Mouse (Mus musculus) frontal cortex, adult 2 months (tissue): ENCODE results near the gene Nsmce3. TPM values are rescaled to one million over a fixed set of nuclear protein-coding genes. Genes with fewer than 3 reads are reported as not detected.

Source experiments
- DNase-seq, 2 experiments: peaks; one replicate each; pipeline ENCODE4 v3.0.0; 2022; ENCODE audit warnings: low spot score in 1 of 2; ENCODE audit errors: extremely low spot score in 1 of 2
- polyA plus RNA-seq: library from polyadenylated mRNA; depleted of rRNA; stranded (reverse); fragments of >200 nt; gene quantifications from 2 replicates; pipeline ENCODE4 v1.2.3, GENCODE M21; 2012; rRNA removed

The Nsmce3 gene
- 7.0 and 7.5 TPM in 2 replicates for polyA plus RNA-seq

GRCm38 (mm10) chr7:64872743-64873241 lies at the start of gene Nsmce3:
Gene Nsmce3 (minus strand): TSS chr7:64872997.
- DNase-seq, result peak; percentile 91 to 98

GRCm38 (mm10) chr7:64921189-64921588 lies 48.4 kb upstream of the Nsmce3 start:
- DNase-seq, result no peak

- no peak for DNase-seq
These were observed 47.9 kb upstream of the Nsmce3 start for GRCm38 (mm10) chr7:64920735-64921134.

GRCm38 (mm10) chr7:64916654-64917053 lies 43.9 kb upstream of the Nsmce3 start:
- no peak for DNase-seq

GRCm38 (mm10) chr7:64915121-64915520 lies 42.3 kb upstream of the Nsmce3 start:
- DNase-seq, result peak in 1 of 2 experiments; percentile 39

- peak in 1 of 2 experiments; percentile 26 for DNase-seq
These were observed 39.1 kb upstream of the Nsmce3 start for GRCm38 (mm10) chr7:64911945-64912344.

- no peak for DNase-seq
These were observed 37.4 kb upstream of the Nsmce3 start for GRCm38 (mm10) chr7:64910208-64910607.

GRCm38 (mm10) chr7:64906955-64907354 lies 34.2 kb upstream of the Nsmce3 start:
- no peak for DNase-seq

- no peak for DNase-seq
These were observed 32.7 kb upstream of the Nsmce3 start for GRCm38 (mm10) chr7:64905506-64905905.

- no peak for DNase-seq
These were observed 27.5 kb upstream of the Nsmce3 start for GRCm38 (mm10) chr7:64900249-64900648.

- no peak for DNase-seq
These were observed 23.8 kb upstream of the Nsmce3 start for GRCm38 (mm10) chr7:64896587-64896986.

GRCm38 (mm10) chr7:64895685-64896101 lies 22.9 kb upstream of the Nsmce3 start:
- peak in 1 of 2 experiments; percentile 28 for DNase-seq

GRCm38 (mm10) chr7:64891139-64891538 lies 18.3 kb upstream of the Nsmce3 start:
- DNase-seq, result no peak

- peak in 1 of 2 experiments; percentile 58 for DNase-seq
These were observed 17.1 kb upstream of the Nsmce3 start for GRCm38 (mm10) chr7:64889919-64890318.

GRCm38 (mm10) chr7:64884187-64884862 lies 11.5 kb upstream of the Nsmce3 start:
- no peak for DNase-seq

GRCm38 (mm10) chr7:64882243-64882642 lies 9.4 kb upstream of the Nsmce3 start:
- no peak for DNase-seq

- DNase-seq, result no peak
These were observed 8.6 kb upstream of the Nsmce3 start for GRCm38 (mm10) chr7:64881387-64881786.

GRCm38 (mm10) chr7:64880415-64880814 lies 7.6 kb upstream of the Nsmce3 start:
- DNase-seq, result no peak

- DNase-seq, result peak in 1 of 2 experiments; percentile 71
These were observed 2.1 kb upstream of the Nsmce3 start for GRCm38 (mm10) chr7:64874941-64875340.

GRCm38 (mm10) chr7:64873266-64873665 lies 469 bp upstream of the Nsmce3 start:
- DNase-seq, result no peak

- DNase-seq, result no peak
These were observed 632 bp downstream of the Nsmce3 start for GRCm38 (mm10) chr7:64871987-64872742.
